Mouse (Mus musculus): ENCODE data around the gene Gnai3.

- TF ChIP-seq POLR2A (IDR thresholded peaks at IDR 0.05; ENCODE audit: borderline replicate concordance, extremely low read depth, low read depth, low read length) (no peak), CTCF (IDR thresholded peaks at IDR 0.05; ENCODE audit: insufficient read depth, low read length) (no peak)
These were observed 34.6 kb downstream of the Gnai3 start for GRCm38 (mm10) chr3:108111320-108111719.

Measured in lung, adult 2 months (tissue).